Mouse (Mus musculus) central nervous system, embryonic 14 days (tissue): ENCODE measurements around the gene Olfr1502. TPM values are rescaled to one million over a fixed set of nuclear protein-coding genes. Genes with fewer than 3 reads are reported as not detected.

Source experiments
- polyA plus RNA-seq: library from polyadenylated mRNA; depleted of rRNA; stranded (reverse); fragments of >200 nt; gene quantifications from 2 replicates; pipeline ENCODE4 v1.2.3, GENCODE M21; 2012; rRNA removed

The Olfr1502 gene
- polyA plus RNA-seq: not detected in 2 replicates

GRCm38 (mm10) chr19:13861495-13861894 is at the start of gene Olfr1502:
Olfr1502 (plus strand) TSS chr19:13861795.

DNA sequence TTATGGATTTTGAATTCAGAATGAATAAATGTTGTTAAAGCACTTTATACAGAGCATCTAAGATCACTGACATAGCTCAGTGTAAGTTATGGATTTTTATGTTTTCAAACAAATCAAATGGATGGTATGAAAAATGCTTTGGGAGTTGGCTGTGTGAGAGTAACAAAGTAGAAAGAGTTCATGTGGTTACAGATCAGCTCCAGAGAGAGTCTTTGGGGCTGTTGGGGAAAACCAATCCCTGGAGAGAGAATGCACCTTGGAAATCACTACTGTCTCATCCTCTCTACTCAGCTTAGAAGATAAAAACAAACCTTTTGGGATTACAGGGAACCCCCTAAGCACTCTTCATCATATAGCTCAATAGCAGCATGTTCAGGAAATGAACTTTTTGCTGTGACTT is 42.2 kb upstream of the Olfr1502 start, which contains the start of gene Olfr1499:
TSS of gene Olfr1499 (minus strand) at position 101 of the 400 bp plus-strand sequence.

GRCm38 (mm10) chr19:13830388-13830787 is 31.2 kb upstream of the Olfr1502 start, which contains the start of gene Olfr1500:
Olfr1500 (minus strand) TSS chr19:13830488.

DNA sequence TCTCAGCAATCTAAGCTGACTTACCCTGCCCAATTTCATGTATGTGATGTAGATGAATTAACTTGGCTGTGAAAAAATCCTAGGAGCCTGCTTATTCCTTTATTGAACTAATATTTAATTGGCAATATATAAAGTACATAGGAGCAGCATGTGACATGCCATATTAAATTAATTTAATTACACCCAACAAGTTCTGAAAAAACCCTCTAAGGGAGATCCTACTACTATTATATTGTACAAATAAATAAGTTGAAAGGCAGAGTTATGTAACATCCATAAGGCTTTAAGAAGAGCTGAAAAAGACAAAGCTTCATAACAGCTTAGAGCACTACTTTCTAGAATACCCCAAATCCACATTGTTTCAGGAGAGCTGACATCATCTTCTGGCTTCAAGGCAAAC is 11.0 kb upstream of the Olfr1502 start, which contains the start of gene Olfr1501:
TSS of gene Olfr1501 (minus strand) at position 101 of the 400 bp plus-strand sequence.

GRCm38 (mm10) chr19:13897828-13898227 is 36.2 kb downstream of the Olfr1502 start, which contains the start of gene Olfr1504:
Olfr1504 (minus strand) TSS chr19:13897928.

Other genes with a start within 250 kb of the Olfr1502 start
- gene Olfr1487, start 244.4 kb upstream of the Olfr1502 start, polyA plus RNA-seq: not detected in 2 replicates
- gene Olfr1489, start 230.2 kb upstream of the Olfr1502 start, polyA plus RNA-seq: not detected in 2 replicates
- gene Olfr1490, start 210.7 kb upstream of the Olfr1502 start, polyA plus RNA-seq: not detected in 2 replicates
- not detected in 2 replicates for gene Olfr1491, start 164.5 kb upstream of the Olfr1502 start, polyA plus RNA-seq
- not detected in 2 replicates for gene Olfr1493-ps1, start 138.5 kb upstream of the Olfr1502 start, polyA plus RNA-seq
- gene Olfr1494, start 122.1 kb upstream of the Olfr1502 start, polyA plus RNA-seq: not detected in 2 replicates
- not detected in 2 replicates for gene Olfr1495, start 97.2 kb upstream of the Olfr1502 start, polyA plus RNA-seq
- gene Olfr1496, start 83.9 kb upstream of the Olfr1502 start, polyA plus RNA-seq: not detected in 2 replicates
- not detected in 2 replicates for gene Olfr1497, start 63.6 kb upstream of the Olfr1502 start, polyA plus RNA-seq
- not detected in 2 replicates for gene Olfr1499, start 42.3 kb upstream of the Olfr1502 start, polyA plus RNA-seq
- not detected in 2 replicates for gene Olfr1500, start 31.3 kb upstream of the Olfr1502 start, polyA plus RNA-seq
- gene Olfr1501, start 11.1 kb upstream of the Olfr1502 start, polyA plus RNA-seq: not detected in 2 replicates
- gene Olfr1504, start 36.1 kb downstream of the Olfr1502 start, polyA plus RNA-seq: not detected in 2 replicates
- gene Olfr1505, start 51.7 kb downstream of the Olfr1502 start, polyA plus RNA-seq: not detected in 2 replicates